Mouse (Mus musculus) cortical plate, adult 2 months (tissue): ENCODE measurements around the gene Dync1h1.

ENCODE experiments used
- CTCF ChIP-seq: fragments of 200-500 bp; IDR thresholded peaks from 2 replicates; pipeline ENCODE4 v1.5.1; 2011; ENCODE audit warnings: mild to moderate bottlenecking, control low read depth, low read length; ENCODE audit not compliant: insufficient read depth; ENCODE audit errors: extremely low read depth
- POLR2A ChIP-seq: fragments of 200-500 bp; IDR thresholded peaks from 2 replicates; pipeline ENCODE4 v1.6.1; 2011; ENCODE audit warnings: mild to moderate bottlenecking, low read length, control low read depth; ENCODE audit not compliant: insufficient read depth; ENCODE audit errors: extremely low read depth

DNA sequence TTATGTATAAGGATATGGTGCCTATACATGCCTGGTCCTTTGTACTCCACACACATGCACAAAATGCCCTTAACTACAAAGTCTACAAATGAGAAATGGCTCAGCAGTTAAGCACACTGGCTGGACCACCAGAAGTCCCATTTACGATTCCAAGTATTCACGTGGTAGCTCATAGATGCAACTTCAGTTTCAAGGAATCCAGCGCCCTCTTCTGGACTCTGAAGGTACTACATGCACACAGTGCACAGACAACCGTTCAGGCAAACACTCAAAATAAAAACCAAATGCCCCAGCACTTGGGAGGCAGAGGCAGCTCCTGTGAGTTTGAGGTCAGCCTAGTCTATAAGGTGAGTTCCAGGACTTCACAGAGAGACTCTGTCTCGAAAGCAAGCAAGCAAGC, 73.0 kb downstream of the Dync1h1 start:
- TF ChIP-seq CTCF (no peak; the same call in 1 of the 2 replicates), POLR2A (no peak)
